Mouse (Mus musculus) hindbrain, embryonic 16.5 days (tissue): Measurements from ENCODE around the gene Frk. TPM values are rescaled to one million over a fixed set of nuclear protein-coding genes. Genes with fewer than 3 reads are reported as not detected.

ENCODE experiments used
- ATAC-seq: fragments of 200-750 bp; cut with Nextera tagmentation; 2 replicates; pipeline ENCODE4 v1.8.0; 2017; ENCODE audit warnings: moderate TSS enrichment, moderate library complexity
- H3K27ac ChIP-seq: fragments of 300-500 bp; sonication (generic); 2 replicates; pipeline ENCODE4 v1.5.1; 2014; ENCODE audit warnings: low read depth, mild to moderate bottlenecking, control low read depth, low read length, moderate library complexity
- H3K27me3 ChIP-seq: fragments of 300-500 bp; sonication (generic); replicated peaks from 2 replicates; pipeline ENCODE4 v1.6.1; 2014; ENCODE audit warnings: low read length; ENCODE audit not compliant: control insufficient read depth, insufficient read depth
- H3K36me3 ChIP-seq: fragments of 300-500 bp; sonication (generic); 2 replicates; pipeline ENCODE4 v1.6.1; 2014; ENCODE audit warnings: mild to moderate bottlenecking, low read length, moderate library complexity, mixed read lengths; ENCODE audit not compliant: control insufficient read depth, insufficient read depth
- H3K4me1 ChIP-seq: fragments of 300-500 bp; sonication (generic); 2 replicates; pipeline ENCODE4 v1.6.1; 2014; ENCODE audit warnings: low read depth, low read length; ENCODE audit not compliant: control insufficient read depth, insufficient read depth
- H3K4me2 ChIP-seq: fragments of 300-500 bp; sonication (generic); 2 replicates; pipeline ENCODE4 v1.6.1; 2014; ENCODE audit warnings: mild to moderate bottlenecking, low read length, control low read depth, moderate library complexity
- H3K4me3 ChIP-seq: fragments of 300-500 bp; sonication (generic); 2 replicates; pipeline ENCODE4 v1.5.1; 2014; ENCODE audit warnings: mild to moderate bottlenecking, low read length, control low read depth, moderate library complexity
- H3K9ac ChIP-seq: fragments of 300-500 bp; sonication (generic); 2 replicates; pipeline ENCODE4 v1.6.1; 2014; ENCODE audit warnings: low read depth, mild to moderate bottlenecking, control low read depth, low read length, moderate library complexity
- H3K9me3 ChIP-seq: fragments of 300-500 bp; sonication (generic); 2 replicates; pipeline ENCODE4 v1.6.1; 2014; ENCODE audit warnings: mild to moderate bottlenecking, low read length, moderate library complexity; ENCODE audit not compliant: control insufficient read depth
- WGBS: fragments of 180-500 bp; shearing (Covaris S2); extraction: QIAGEN DNeasy Blood & Tissue Kit; methylation state at CpG from one replicate; pipeline ENCODE4 v1.1.7; 2014; 5-methylcytosine and 5-hydroxymethylcytosine counted together
- polyA plus RNA-seq: library from polyadenylated mRNA; unstranded; fragments of >200 nt; fragmentation: Nextera tagmentation; extraction: Ambion mirVana; gene quantifications from 2 replicates; pipeline ENCODE4 v1.2.1, GENCODE M21; 2015

The Frk gene
- polyA plus RNA-seq, 1 experiment from 2014 or later: 0.65 TPM

DNA sequence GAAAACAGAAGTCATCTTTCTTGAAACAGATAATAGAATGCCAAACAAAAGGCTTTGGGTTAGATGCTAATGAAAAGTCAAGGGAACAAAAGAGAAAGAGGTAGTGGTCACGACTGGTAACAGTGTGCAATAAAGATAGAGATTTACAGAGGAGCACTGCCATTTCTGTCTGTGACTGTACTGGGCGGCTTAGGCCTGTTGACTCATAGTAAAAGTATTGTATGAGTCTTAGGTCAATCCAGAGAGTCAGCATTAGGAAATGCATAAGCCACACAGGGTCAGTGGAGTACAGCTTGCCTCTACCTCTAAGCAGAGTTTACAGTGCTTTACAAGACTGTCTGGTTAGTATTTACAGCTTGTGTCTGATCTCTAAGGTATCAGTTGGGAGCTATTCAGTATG, 24.6 kb downstream of the Frk start:
- Histone ChIP-seq H3K9me3 (no peaks in the 10 kb centered on the region), H3K9ac (no peak overlapping the region), H3K27me3 (no peaks in the 10 kb centered on the region), H3K4me1 (no peaks in the 10 kb centered on the region), H3K4me2 (no peak overlapping the region), H3K27ac (no peak overlapping the region), H3K4me3 (no peak overlapping the region), H3K36me3 (no peaks in the 10 kb centered on the region)
- 58% methylated on average over 2 of the region's 2 CpGs for WGBS
- ATAC-seq: no peak

DNA sequence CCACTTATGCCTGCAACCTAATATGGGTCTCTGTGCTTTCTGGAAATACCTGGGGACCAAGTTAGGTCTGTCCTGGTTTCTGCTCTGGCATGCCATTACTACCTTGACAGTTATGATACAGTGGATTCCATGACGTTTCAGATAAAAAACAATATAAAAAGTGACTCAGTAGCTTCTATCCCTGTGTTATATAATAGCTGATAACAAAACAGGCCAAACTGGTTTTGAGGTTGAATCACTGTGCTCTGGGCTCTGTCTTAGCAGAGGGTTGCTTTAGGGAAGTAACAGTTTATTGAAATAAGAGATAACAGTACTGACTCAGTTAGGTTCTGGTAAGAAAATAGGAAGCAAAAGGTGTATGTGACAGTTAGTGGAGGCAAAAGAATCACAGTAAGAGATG, 25.4 kb downstream of the Frk start:
- WGBS: 77% methylated on average over 1 of the region's 1 CpGs

DNA sequence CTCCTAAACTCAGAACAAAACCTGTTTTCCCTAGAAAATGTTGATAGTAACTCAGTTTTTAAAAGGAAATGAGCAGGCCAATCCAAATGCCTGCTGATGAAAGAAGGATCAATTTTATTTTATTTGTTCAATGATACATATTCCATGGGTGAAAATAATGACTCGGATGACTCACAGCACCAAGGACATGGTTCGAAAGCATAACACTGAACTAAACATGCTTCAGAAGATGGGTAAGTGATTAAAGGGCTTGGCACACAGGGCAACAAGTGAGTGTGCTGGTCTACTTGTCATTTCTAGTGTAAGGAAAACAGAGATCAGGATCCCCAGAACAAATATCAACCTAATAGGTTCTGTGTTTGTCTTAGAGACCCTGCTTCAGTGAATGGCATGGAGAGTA, 26.1 kb downstream of the Frk start:
- H3K27ac ChIP-seq: no peak overlapping the region
- no peak for ATAC-seq
- H3K9ac ChIP-seq: no peak overlapping the region
- H3K36me3 ChIP-seq: no peaks in the 10 kb centered on the region
- no peaks in the 10 kb centered on the region for H3K9me3 ChIP-seq
- 98% methylated on average over 2 of the region's 2 CpGs for WGBS
- no peak overlapping the region for H3K4me3 ChIP-seq
- H3K4me2 ChIP-seq: no peak overlapping the region
- no peaks in the 10 kb centered on the region for H3K4me1 ChIP-seq
- no peaks in the 10 kb centered on the region for H3K27me3 ChIP-seq

More for the DNA sequence above, 25.4 kb downstream of the Frk start:
- Histone ChIP-seq H3K27ac (no peak overlapping the region), H3K36me3 (no peaks in the 10 kb centered on the region), H3K4me3 (no peak overlapping the region), H3K9ac (no peak overlapping the region), H3K9me3 (no peaks in the 10 kb centered on the region), H3K4me1 (no peaks in the 10 kb centered on the region), H3K27me3 (no peaks in the 10 kb centered on the region), H3K4me2 (no peak overlapping the region)
- no peak for ATAC-seq

DNA sequence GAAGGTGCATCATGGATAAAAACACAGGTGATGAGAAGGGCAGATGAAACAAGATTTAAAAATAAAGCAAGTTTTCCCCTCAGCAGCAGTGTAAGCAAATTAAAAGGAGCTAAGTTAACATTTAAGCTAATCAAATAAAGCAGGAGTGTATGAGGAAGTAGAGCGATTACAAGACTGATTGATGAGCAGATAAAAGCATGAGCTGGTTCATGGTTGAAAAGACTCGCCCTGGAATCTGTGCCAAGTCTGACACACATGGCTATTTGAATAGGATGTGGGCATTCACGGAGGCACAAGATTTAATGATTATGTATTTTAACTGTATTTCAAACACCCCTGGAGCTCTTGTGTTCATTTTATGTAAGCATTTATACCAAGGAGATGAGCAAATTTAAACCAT, 28.0 kb downstream of the Frk start:
- H3K4me3 ChIP-seq: no peak overlapping the region
- no peak overlapping the region for H3K27ac ChIP-seq
- H3K9ac ChIP-seq: no peak overlapping the region
- 52% methylated on average over 3 of the region's 3 CpGs for WGBS
- no peaks in the 10 kb centered on the region for H3K27me3 ChIP-seq
- ATAC-seq: no peak
- no peaks in the 10 kb centered on the region for H3K4me1 ChIP-seq
- H3K36me3 ChIP-seq: no peaks in the 10 kb centered on the region
- no peak overlapping the region for H3K4me2 ChIP-seq
- no peaks in the 10 kb centered on the region for H3K9me3 ChIP-seq

DNA sequence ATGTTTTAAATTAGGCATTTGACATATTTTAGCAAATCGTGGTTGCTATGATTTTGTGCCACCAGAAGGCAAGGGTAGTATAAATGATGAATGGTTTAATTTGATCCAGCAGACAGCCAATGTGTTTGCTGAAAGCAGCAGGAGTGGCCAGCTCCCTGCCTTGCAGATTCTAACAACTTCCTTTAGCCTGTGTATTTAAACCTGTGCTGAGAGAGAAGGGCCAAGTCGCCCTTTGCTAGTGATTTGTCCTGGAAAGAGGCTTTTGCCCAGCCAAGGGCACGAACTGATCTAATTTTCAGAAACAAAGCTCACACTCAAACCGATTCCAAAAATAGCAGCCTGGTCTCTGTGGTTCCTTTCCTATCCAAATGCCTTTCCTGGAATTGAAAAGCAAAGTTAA, 29.4 kb downstream of the Frk start:
- H3K27ac ChIP-seq: no peak overlapping the region
- no peak overlapping the region for H3K4me3 ChIP-seq

DNA sequence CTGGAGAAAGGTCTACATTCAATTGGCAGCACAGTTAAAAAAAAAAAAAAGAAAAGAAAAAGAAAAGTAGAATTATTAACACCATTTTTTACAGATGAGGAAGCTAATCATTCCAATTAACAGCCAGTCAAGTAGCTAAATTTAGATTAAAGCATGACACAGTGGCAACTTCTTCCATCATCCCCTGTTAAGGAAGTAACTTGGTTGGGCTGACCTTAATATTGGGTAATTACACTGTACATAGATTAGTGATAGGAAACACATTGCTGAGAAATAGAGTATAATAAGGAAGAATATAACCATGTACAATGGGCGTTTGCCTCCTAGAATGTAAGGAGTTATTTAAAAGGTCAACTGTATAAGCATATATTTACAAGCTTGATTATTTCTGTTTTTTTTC, 42.4 kb downstream of the Frk start:
- no peak overlapping the region for H3K9ac ChIP-seq
- no peaks in the 10 kb centered on the region for H3K27me3 ChIP-seq
- no peak overlapping the region for H3K4me3 ChIP-seq
- no peaks in the 10 kb centered on the region for H3K4me1 ChIP-seq
- WGBS: 92% methylated on average over 1 of the region's 1 CpGs
- no peaks in the 10 kb centered on the region for H3K9me3 ChIP-seq
- H3K27ac ChIP-seq: no peak overlapping the region
- H3K4me2 ChIP-seq: no peak overlapping the region
- no peaks in the 10 kb centered on the region for H3K36me3 ChIP-seq
- ATAC-seq: no peak

More for the DNA sequence above, 29.4 kb downstream of the Frk start:
- H3K27me3 ChIP-seq: no peaks in the 10 kb centered on the region
- no peak overlapping the region for H3K4me2 ChIP-seq
- no peaks in the 10 kb centered on the region for H3K4me1 ChIP-seq
- ATAC-seq: peak; percentile 30; the same call in 1 of the 2 replicates
- H3K9ac ChIP-seq: no peak overlapping the region
- no peaks in the 10 kb centered on the region for H3K36me3 ChIP-seq
- no peaks in the 10 kb centered on the region for H3K9me3 ChIP-seq
- WGBS: 50% methylated on average over 4 of the region's 4 CpGs

DNA sequence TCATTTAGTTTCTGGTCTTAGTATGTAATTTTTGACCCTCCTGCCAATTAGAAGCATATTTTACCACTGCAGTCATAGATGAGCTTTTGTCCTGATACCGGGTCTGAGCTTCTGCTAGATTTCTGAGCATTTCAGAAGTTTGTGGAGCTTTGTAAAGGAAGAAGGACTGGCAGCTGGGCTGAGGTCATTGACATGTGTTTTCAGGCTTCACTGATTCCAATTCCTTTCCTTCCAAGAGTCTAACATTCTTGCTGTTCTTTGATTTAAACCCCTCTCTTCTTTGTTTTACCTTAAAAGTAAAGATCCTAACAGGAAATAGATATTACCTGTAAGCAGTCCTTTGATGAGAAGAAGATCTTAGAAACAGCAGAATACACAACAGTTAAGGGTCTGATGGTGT, 48.6 kb downstream of the Frk start:
- no peaks in the 10 kb centered on the region for H3K27me3 ChIP-seq
- H3K4me3 ChIP-seq: no peak overlapping the region
- no peak overlapping the region for H3K4me2 ChIP-seq
- H3K4me1 ChIP-seq: no peaks in the 10 kb centered on the region
- H3K9me3 ChIP-seq: no peaks in the 10 kb centered on the region
- ATAC-seq: no peak
- no peak overlapping the region for H3K27ac ChIP-seq
- 61% methylated on average over 1 of the region's 1 CpGs for WGBS
- no peaks in the 10 kb centered on the region for H3K36me3 ChIP-seq
- H3K9ac ChIP-seq: no peak overlapping the region

DNA sequence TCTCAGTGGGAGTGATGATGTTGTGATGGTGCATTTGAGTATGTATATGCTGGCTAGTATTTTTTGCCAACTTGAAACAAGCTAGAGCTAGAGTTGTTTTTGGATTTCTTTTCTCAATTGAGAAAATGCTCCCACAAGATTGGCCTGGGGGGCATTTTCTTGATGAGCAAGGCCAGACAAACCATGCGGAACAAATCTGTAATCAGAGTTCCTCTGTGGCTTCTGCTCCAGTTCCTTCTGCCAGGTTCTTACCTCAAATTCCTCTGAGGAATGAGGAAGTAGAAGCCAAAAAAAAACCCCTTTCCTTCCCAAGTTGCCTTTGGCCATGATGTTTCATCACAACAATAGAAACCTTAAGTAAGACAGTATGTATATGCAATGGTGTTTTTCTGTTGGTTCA, 49.3 kb downstream of the Frk start:
- H3K4me1 ChIP-seq: no peaks in the 10 kb centered on the region
- ATAC-seq: no peak
- whole genome bisulfite sequencing: 83% methylated on average over 1 of the region's 1 CpGs

DNA sequence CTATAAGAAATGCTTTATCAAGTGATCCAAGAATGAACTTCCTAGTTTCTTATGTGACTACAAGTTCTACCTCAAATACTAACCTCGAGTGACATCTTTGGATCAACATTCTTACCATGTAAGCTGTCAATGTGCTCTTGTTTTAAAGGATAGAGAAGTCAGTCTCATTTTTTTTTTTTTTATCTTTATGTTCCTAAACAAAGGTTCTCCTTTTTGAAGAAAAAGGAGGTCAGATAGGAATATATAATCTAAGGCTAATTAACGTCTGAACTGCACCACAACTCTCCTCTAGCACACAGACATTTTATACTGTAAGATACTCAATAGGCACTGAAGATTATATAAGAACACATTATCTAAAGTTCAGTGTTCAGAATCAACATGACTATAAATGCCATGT, 57.5 kb downstream of the Frk start:
- H3K27ac ChIP-seq: no peak overlapping the region
- no peaks in the 10 kb centered on the region for H3K27me3 ChIP-seq
- no peak for ATAC-seq
- H3K4me2 ChIP-seq: no peak overlapping the region
- WGBS: 87% methylated on average over 2 of the region's 2 CpGs
- H3K9me3 ChIP-seq: no peaks in the 10 kb centered on the region
- H3K4me3 ChIP-seq: no peak overlapping the region
- H3K4me1 ChIP-seq: no peaks in the 10 kb centered on the region
- no peaks in the 10 kb centered on the region for H3K36me3 ChIP-seq
- H3K9ac ChIP-seq: no peak overlapping the region

More for the DNA sequence above, 49.3 kb downstream of the Frk start:
- H3K36me3 ChIP-seq: no peaks in the 10 kb centered on the region
- no peaks in the 10 kb centered on the region for H3K27me3 ChIP-seq
- no peaks in the 10 kb centered on the region for H3K9me3 ChIP-seq
- H3K9ac ChIP-seq: no peak overlapping the region
- H3K4me2 ChIP-seq: no peak overlapping the region
- H3K27ac ChIP-seq: no peak overlapping the region
- no peak overlapping the region for H3K4me3 ChIP-seq
